Mouse (Mus musculus) right cerebral cortex, postnatal 14 days (tissue): ENCODE measurements around the gene Cpn2.

Experiments
- DNase-seq: peaks from one replicate; pipeline ENCODE4 v3.0.0; 2022

The Cpn2 gene

GRCm38 (mm10) chr16:30267359-30267758 lies at the start of gene Cpn2:
Gene Cpn2, minus strand, starts transcription at chr16:30267499.
- no peak for DNase-seq

GRCm38 (mm10) chr16:30314236-30314635 lies 46.9 kb upstream of the Cpn2 start:
- DNase-seq: no peak

- no peak for DNase-seq
Observed at GRCm38 (mm10) chr16:30310647-30311046, 43.3 kb upstream of the Cpn2 start, which contains the start of gene Gp5. Gene Gp5, minus strand, starts transcription at chr16:30310779.

GRCm38 (mm10) chr16:30310171-30310515 lies 42.8 kb upstream of the Cpn2 start:
- no peak for DNase-seq

- DNase-seq: no peak
Observed at GRCm38 (mm10) chr16:30309395-30310170, 42.3 kb upstream of the Cpn2 start.

GRCm38 (mm10) chr16:30308616-30309394 lies 41.5 kb upstream of the Cpn2 start:
- peak; percentile 65 for DNase-seq

- DNase-seq: peak; percentile 19
Observed at GRCm38 (mm10) chr16:30307961-30308615, 40.8 kb upstream of the Cpn2 start.

GRCm38 (mm10) chr16:30307306-30307705 lies 40.0 kb upstream of the Cpn2 start:
- no peak for DNase-seq

- no peak for DNase-seq
Observed at GRCm38 (mm10) chr16:30306102-30306501, 38.8 kb upstream of the Cpn2 start.

GRCm38 (mm10) chr16:30304236-30304635 lies 36.9 kb upstream of the Cpn2 start:
- no peak for DNase-seq

GRCm38 (mm10) chr16:30303411-30303810 lies 36.1 kb upstream of the Cpn2 start:
- no peak for DNase-seq

GRCm38 (mm10) chr16:30302686-30303085 lies 35.4 kb upstream of the Cpn2 start:
- no peak for DNase-seq

GRCm38 (mm10) chr16:30299711-30300277 lies 32.5 kb upstream of the Cpn2 start:
- DNase-seq: no peak

- no peak for DNase-seq
Observed at GRCm38 (mm10) chr16:30297450-30297849, 30.2 kb upstream of the Cpn2 start.

- DNase-seq: no peak
Observed at GRCm38 (mm10) chr16:30296601-30297275, 29.4 kb upstream of the Cpn2 start.

GRCm38 (mm10) chr16:30295106-30295505 lies 27.8 kb upstream of the Cpn2 start:
- no peak for DNase-seq

- no peak for DNase-seq
Observed at GRCm38 (mm10) chr16:30290436-30290835, 23.1 kb upstream of the Cpn2 start.

GRCm38 (mm10) chr16:30285701-30286100 lies 18.4 kb upstream of the Cpn2 start:
- no peak for DNase-seq

GRCm38 (mm10) chr16:30283743-30284337 lies 16.5 kb upstream of the Cpn2 start:
- DNase-seq: no peak

GRCm38 (mm10) chr16:30282844-30283495 lies 15.7 kb upstream of the Cpn2 start, which contains the start of gene Lrrc15:
Gene Lrrc15, minus strand, starts transcription at chr16:30283256.
- DNase-seq: no peak

- DNase-seq: no peak
Observed at GRCm38 (mm10) chr16:30280676-30281297, 13.5 kb upstream of the Cpn2 start.
